Mouse (Mus musculus): ENCODE results near the gene Lpcat4. TPM values are rescaled to one million over a fixed set of nuclear protein-coding genes. Genes with fewer than 3 reads are reported as not detected.

Lpcat4 gene
- polyA plus RNA-seq, 1 experiment, result 28.0 TPM

- H3K27me3 ChIP-seq (ENCODE audit: control insufficient read depth, insufficient read depth, insufficient read length), result no peaks in the 10 kb centered on the region
- no peak overlapping the region for H3K4me3 ChIP-seq (ENCODE audit: insufficient read depth, poor library complexity, severe bottlenecking)
- H3ac ChIP-seq (ENCODE audit: control insufficient read depth, insufficient read length, low read depth), result no peak overlapping the region
- peaks cover 34% of the 10 kb centered on the region for H3K79me2 ChIP-seq (ENCODE audit: control insufficient read depth, insufficient read depth)
- H3K36me3 ChIP-seq (ENCODE audit: control insufficient read depth, insufficient read depth), result peaks cover 11% of the 10 kb centered on the region
- peaks cover 21% of the 10 kb centered on the region for H3K79me3 ChIP-seq (ENCODE audit: low read depth)
- TF ChIP-seq USF1 (IDR thresholded peaks at IDR 0.05; ENCODE audit: low read depth) (no peak), MAX (IDR thresholded peaks at IDR 0.05) (no peak), CEBPB (IDR thresholded peaks at IDR 0.05; ENCODE audit: low read depth) (no peak), MYOD1 (IDR thresholded peaks at IDR 0.05; ENCODE audit: control insufficient read depth, insufficient read length, low read depth) (no peak), FOSL1 (IDR thresholded peaks at IDR 0.05; ENCODE audit: insufficient read depth, low read length, poor library complexity, severe bottlenecking) (no peak), CTCF (IDR thresholded peaks at IDR 0.05; ENCODE audit: control insufficient read depth, insufficient read depth, insufficient read length) (no peak), MYOG (IDR thresholded peaks at IDR 0.05; ENCODE audit: control insufficient read depth, extremely low read depth, insufficient read length) (no peak)
Measured at GRCm38 (mm10) chr2:112238006-112238405, 1.3 kb upstream of the Lpcat4 start.

- H3K36me3 ChIP-seq (ENCODE audit: control insufficient read depth, insufficient read depth), result peaks cover 21% of the 10 kb centered on the region
- H3K4me3 ChIP-seq (ENCODE audit: insufficient read depth, poor library complexity, severe bottlenecking), result peak overlapping the region; percentile 76
- no peak for TF ChIP-seq MAX (IDR thresholded peaks at IDR 0.05)
- peak overlapping the region; percentile 76 for H3ac ChIP-seq (ENCODE audit: control insufficient read depth, insufficient read length, low read depth)
- no peaks in the 10 kb centered on the region for H3K27me3 ChIP-seq (ENCODE audit: control insufficient read depth, insufficient read depth, insufficient read length)
- H3K79me2 ChIP-seq (ENCODE audit: control insufficient read depth, insufficient read depth), result peaks cover 34% of the 10 kb centered on the region
- peaks cover 21% of the 10 kb centered on the region for H3K79me3 ChIP-seq (ENCODE audit: low read depth)
Measured at GRCm38 (mm10) chr2:112239935-112240721, 860 bp downstream of the Lpcat4 start.

GRCm38 (mm10) chr2:112241787-112242186 is 2.5 kb downstream of the Lpcat4 start:
- H3K79me3 ChIP-seq (ENCODE audit: low read depth), result peaks cover 21% of the 10 kb centered on the region
- no peak overlapping the region for H3ac ChIP-seq (ENCODE audit: control insufficient read depth, insufficient read length, low read depth)
- H3K4me3 ChIP-seq (ENCODE audit: insufficient read depth, poor library complexity, severe bottlenecking), result no peak overlapping the region
- TF ChIP-seq MYOG (IDR thresholded peaks at IDR 0.05; ENCODE audit: control insufficient read depth, extremely low read depth, insufficient read length) (no peak), MAX (IDR thresholded peaks at IDR 0.05) (no peak), CEBPB (IDR thresholded peaks at IDR 0.05; ENCODE audit: low read depth) (no peak)
- H3K36me3 ChIP-seq (ENCODE audit: control insufficient read depth, insufficient read depth), result peaks cover 25% of the 10 kb centered on the region
- H3K79me2 ChIP-seq (ENCODE audit: control insufficient read depth, insufficient read depth), result peaks cover 34% of the 10 kb centered on the region
- H3K27me3 ChIP-seq (ENCODE audit: control insufficient read depth, insufficient read depth, insufficient read length), result no peaks in the 10 kb centered on the region

- Histone ChIP-seq H3K79me2 (ENCODE audit: control insufficient read depth, insufficient read depth) (peaks cover 27% of the 10 kb centered on the region), H3K27me3 (ENCODE audit: control insufficient read depth, insufficient read depth, insufficient read length) (no peaks in the 10 kb centered on the region), H3K4me3 (ENCODE audit: insufficient read depth, poor library complexity, severe bottlenecking) (no peak overlapping the region), H3ac (ENCODE audit: control insufficient read depth, insufficient read length, low read depth) (no peak overlapping the region), H3K36me3 (ENCODE audit: control insufficient read depth, insufficient read depth) (peaks cover 51% of the 10 kb centered on the region), H3K79me3 (ENCODE audit: low read depth) (peaks cover 16% of the 10 kb centered on the region)
- no peak for TF ChIP-seq MYOG (IDR thresholded peaks at IDR 0.05; ENCODE audit: control insufficient read depth, extremely low read depth, insufficient read length)
Measured at GRCm38 (mm10) chr2:112245307-112245706, 6.0 kb downstream of the Lpcat4 start.

GRCm38 (mm10) chr2:112246193-112246592 is 6.9 kb downstream of the Lpcat4 start:
- TF ChIP-seq MAX (IDR thresholded peaks at IDR 0.05) (no peak), USF1 (IDR thresholded peaks at IDR 0.05; ENCODE audit: low read depth) (no peak), CEBPB (IDR thresholded peaks at IDR 0.05; ENCODE audit: low read depth) (no peak), MYOD1 (IDR thresholded peaks at IDR 0.05; ENCODE audit: control insufficient read depth, insufficient read length, low read depth) (peak; percentile 71), FOSL1 (IDR thresholded peaks at IDR 0.05; ENCODE audit: insufficient read depth, low read length, poor library complexity, severe bottlenecking) (no peak), CTCF (IDR thresholded peaks at IDR 0.05; ENCODE audit: control insufficient read depth, insufficient read depth, insufficient read length) (no peak)
- H3K79me2 ChIP-seq (ENCODE audit: control insufficient read depth, insufficient read depth), result peaks cover 18% of the 10 kb centered on the region
- peaks cover 8% of the 10 kb centered on the region for H3K79me3 ChIP-seq (ENCODE audit: low read depth)
- no peaks in the 10 kb centered on the region for H3K27me3 ChIP-seq (ENCODE audit: control insufficient read depth, insufficient read depth, insufficient read length)
- no peak overlapping the region for H3ac ChIP-seq (ENCODE audit: control insufficient read depth, insufficient read length, low read depth)
- peaks cover 51% of the 10 kb centered on the region for H3K36me3 ChIP-seq (ENCODE audit: control insufficient read depth, insufficient read depth)
- no peak overlapping the region for H3K4me3 ChIP-seq (ENCODE audit: insufficient read depth, poor library complexity, severe bottlenecking)

GRCm38 (mm10) chr2:112247323-112247722 is 8.1 kb downstream of the Lpcat4 start:
- Histone ChIP-seq H3K27me3 (ENCODE audit: control insufficient read depth, insufficient read depth, insufficient read length) (no peaks in the 10 kb centered on the region), H3ac (ENCODE audit: control insufficient read depth, insufficient read length, low read depth) (no peak overlapping the region), H3K36me3 (ENCODE audit: control insufficient read depth, insufficient read depth) (peaks cover 47% of the 10 kb centered on the region), H3K4me3 (ENCODE audit: insufficient read depth, poor library complexity, severe bottlenecking) (no peak overlapping the region), H3K79me2 (ENCODE audit: control insufficient read depth, insufficient read depth) (peaks cover 7% of the 10 kb centered on the region), H3K79me3 (ENCODE audit: low read depth) (peaks cover under 1% of the 10 kb centered on the region)
- TF ChIP-seq USF1 (IDR thresholded peaks at IDR 0.05; ENCODE audit: low read depth), result no peak
- no peak for TF ChIP-seq MAX (IDR thresholded peaks at IDR 0.05)
- no peak for TF ChIP-seq MYOD1 (IDR thresholded peaks at IDR 0.05; ENCODE audit: control insufficient read depth, insufficient read length, low read depth)
- TF ChIP-seq MYOG (IDR thresholded peaks at IDR 0.05; ENCODE audit: control insufficient read depth, extremely low read depth, insufficient read length), result no peak
- TF ChIP-seq CEBPB (IDR thresholded peaks at IDR 0.05; ENCODE audit: low read depth), result no peak
- no peak for TF ChIP-seq CTCF (IDR thresholded peaks at IDR 0.05; ENCODE audit: control insufficient read depth, insufficient read depth, insufficient read length)
- TF ChIP-seq FOSL1 (IDR thresholded peaks at IDR 0.05; ENCODE audit: insufficient read depth, low read length, poor library complexity, severe bottlenecking), result no peak
